Mouse (Mus musculus): ENCODE measurements around the gene Ambp.

Gene Ambp

DNA sequence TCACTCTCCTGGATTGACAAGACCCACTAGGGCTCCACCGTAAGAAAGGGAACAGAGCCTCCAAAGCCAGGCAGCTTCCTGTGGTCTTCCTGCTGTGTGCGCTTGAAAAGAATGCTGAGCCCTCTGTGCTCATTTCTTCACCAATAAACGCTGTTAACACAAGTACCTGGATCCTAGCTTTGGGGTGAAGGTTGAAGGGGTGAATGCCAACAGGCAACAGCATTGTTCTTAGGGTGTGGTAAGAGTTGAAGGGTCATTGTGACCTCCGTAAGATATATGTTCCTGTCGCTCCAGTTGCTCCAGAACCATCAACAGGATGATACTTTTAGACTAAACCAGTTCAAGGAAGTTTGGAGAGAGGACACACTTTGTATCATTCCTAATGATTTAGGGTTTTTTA, at the start of gene Ambp:
TSS of gene Ambp (minus strand) at position 101 of the 400 bp plus-strand sequence.
- DNase-seq (ENCODE audit: low spot score in 2 of 2), result no peak

- DNase-seq (ENCODE audit: low spot score in 2 of 2), result no peak
Observed at GRCm38 (mm10) chr4:63203874-63204273, 49.3 kb upstream of the Ambp start.

GRCm38 (mm10) chr4:63199366-63199765, 44.8 kb upstream of the Ambp start:
- DNase-seq (ENCODE audit: low spot score in 2 of 2), result no peak

DNA sequence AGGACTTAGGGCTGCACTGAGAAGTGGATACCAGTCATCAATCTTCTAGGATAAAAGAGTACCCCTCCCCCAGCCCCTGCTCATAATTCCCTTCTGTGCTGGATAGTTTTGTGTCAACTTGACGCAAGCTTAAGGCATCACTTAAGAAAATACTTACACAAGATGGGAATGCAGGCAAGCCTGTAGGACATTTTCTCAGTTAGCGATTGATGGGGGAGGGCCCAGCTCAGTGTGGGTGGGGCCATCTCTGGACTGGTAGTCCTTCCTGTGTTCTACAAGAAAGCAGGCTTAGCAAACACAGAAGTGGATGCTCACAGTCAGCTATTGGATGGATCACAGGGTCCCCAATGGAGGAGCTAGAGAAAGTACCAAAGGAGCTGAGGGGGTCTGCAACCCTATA, 39.8 kb upstream of the Ambp start:
- no peak for DNase-seq (ENCODE audit: low spot score in 2 of 2)

DNA sequence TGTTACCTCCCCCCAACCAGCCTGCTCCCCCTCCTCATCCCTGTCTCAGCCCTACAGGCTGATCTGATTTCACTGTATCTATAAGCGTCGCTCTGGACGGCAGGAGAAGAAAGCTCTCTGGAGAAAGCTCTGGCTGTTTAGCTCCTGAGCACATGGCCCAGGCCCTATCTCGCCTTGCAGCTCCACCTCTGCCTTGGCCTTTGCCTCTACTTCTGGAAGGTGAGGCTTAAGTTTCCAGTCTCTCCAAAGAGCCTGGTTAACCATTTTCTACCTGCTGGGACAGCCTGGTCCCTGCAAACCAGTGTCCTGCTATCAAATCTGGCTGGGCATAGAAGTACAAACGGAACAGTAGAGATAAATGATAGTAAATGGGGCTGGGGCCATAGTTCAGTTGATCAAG, 37.0 kb upstream of the Ambp start:
- DNase-seq (ENCODE audit: low spot score in 2 of 2), result no peak

DNA sequence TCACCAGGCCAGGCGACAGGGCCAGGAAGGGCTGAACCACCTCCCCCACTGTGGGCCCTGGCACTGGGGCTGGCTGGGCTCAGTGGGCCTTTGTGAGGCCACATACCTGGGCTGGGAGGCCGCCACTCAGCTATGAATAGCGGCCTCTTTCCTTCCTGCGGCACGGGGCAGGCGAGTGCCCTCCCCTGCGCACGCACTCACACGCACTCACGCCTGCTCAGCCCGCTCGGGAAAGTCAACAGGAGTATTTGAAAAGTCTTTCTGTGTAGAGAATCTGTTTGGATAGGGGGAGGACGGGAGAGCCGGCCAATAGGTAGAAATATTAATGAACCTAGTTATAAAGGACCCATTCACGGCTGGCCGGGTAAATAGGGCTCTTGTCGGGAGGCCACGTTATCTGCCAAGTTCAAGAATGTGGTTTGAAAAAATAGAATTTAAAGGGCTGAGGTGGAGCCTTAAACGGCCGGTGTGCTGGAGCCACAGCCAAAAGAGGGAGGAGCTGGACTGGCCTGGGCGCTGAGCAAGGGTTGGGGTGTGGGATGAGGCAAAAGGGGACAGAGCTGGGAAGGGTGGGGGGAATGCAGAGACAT, 31.8 kb upstream of the Ambp start:
- no peak for DNase-seq (ENCODE audit: low spot score in 2 of 2)

DNA sequence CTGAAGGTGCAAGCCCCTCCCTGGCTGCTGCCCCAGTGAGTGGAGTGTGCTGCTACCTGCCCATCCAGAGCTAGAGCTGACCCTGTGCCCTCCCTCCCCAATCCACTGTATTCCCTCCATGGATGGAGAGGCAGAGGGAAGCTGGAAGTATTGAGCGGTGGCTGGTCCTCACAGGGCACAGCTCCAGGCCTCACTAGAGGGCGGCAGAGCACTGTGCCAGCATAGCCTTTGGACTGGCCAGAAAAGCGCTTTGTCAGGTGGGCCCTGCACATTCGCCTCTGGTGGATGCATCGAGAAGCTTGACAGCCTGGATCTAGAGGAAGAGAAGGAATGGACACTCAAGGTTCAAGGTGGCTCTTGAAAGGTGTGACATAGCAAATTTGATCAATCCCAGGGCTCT, 27.0 kb upstream of the Ambp start:
- DNase-seq (ENCODE audit: low spot score in 2 of 2), result peak in 1 of 2 experiments; percentile 5

GRCm38 (mm10) chr4:63171969-63172685, 17.5 kb upstream of the Ambp start, which contains the start of gene Kif12:
Kif12 (minus strand) TSS chr4:63172131.
- DNase-seq (ENCODE audit: low spot score in 2 of 2), result no peak

DNA sequence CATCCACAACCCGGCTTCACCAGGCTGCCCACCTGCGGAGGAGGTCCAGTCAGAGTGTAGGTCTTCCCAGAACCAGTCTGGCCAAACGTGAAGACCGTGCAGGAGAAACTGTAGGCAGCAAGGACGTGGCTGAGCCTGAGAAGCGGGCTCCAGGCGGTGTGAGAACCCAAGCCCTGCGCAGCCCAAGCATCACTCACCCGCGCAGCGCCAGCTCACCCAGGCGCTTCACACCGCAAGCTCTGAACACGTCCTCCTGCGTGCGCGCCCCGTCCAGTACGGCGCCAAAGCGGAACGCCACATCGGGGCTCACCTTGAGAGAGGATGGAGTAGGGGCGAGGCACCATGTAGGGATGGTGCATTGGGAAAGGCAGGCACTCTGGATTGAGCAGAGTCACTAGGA, 16.5 kb upstream of the Ambp start:
- no peak for DNase-seq (ENCODE audit: low spot score in 2 of 2)

GRCm38 (mm10) chr4:63170061-63170460, 15.5 kb upstream of the Ambp start:
- no peak for DNase-seq (ENCODE audit: low spot score in 2 of 2)

GRCm38 (mm10) chr4:63166323-63166722, 11.7 kb upstream of the Ambp start:
- DNase-seq (ENCODE audit: low spot score in 2 of 2), result no peak

GRCm38 (mm10) chr4:63165636-63166035, 11.0 kb upstream of the Ambp start:
- no peak for DNase-seq (ENCODE audit: low spot score in 2 of 2)

- DNase-seq (ENCODE audit: low spot score in 2 of 2), result peak in 1 of 2 experiments; percentile 36
Observed at GRCm38 (mm10) chr4:63158961-63159592, 4.5 kb upstream of the Ambp start.

DNA sequence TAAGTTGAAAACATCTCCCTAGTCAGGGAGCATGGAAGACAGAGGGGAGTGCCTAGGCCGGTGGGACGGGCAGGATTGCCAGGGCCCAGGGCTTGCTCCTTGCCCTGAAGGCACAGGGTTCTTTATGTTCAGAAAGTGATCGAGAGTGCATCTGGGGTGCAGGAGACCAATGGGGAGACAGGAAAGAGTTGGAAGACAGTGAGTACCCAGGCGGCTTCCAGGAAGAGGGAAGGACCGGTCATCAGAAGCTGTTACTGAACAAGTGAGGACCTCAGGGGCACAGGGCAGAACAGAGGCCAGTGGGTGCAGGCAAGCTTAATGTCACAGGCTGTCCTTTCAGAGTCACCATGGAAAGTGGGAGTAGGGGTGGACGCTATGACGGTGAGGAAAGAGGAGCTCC, 3.6 kb upstream of the Ambp start:
- DNase-seq (ENCODE audit: low spot score in 2 of 2), result no peak

DNA sequence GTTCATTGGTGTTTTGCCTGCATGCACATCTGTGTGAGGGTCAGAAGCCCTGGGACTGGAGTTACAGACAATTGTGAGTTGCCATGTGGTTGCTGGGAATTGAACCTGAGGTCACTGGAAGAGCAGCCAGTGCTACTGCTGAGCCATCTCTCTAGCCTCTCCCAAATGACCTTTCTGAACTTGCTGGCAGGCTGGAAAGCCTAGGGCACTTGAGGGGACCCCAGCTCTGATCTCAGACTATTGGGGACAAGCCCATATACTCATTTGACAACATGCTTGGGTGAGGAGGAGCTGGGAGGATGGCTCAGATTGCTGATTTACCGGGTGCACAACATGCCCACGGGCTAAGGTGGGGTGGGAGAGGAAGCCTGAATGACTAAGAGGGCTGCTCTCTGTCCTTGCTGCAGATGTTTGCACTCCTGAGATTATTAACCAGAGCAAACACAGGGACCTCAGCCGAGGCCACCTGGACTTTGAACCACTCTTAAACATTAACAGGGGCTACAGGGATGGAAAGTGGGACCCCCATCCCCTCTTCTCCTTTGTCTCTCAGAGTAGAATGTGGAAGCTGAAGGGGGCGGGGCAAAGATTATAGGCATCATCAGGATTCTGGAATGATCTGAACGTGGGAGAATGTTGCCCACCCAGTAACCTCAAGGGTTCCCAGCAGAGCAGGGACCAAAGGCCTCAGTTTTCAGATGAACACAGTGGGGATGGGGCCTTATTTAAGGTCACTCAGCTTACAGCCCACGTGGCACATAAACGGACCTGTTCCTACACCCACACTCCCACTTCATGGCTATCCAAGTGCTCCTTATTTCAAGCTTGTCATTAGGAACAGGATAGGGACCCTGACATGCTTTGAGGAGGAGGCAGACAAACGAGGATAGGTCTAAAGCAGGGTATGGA, 2.4 kb upstream of the Ambp start:
- no peak for DNase-seq (ENCODE audit: low spot score in 2 of 2)

DNA sequence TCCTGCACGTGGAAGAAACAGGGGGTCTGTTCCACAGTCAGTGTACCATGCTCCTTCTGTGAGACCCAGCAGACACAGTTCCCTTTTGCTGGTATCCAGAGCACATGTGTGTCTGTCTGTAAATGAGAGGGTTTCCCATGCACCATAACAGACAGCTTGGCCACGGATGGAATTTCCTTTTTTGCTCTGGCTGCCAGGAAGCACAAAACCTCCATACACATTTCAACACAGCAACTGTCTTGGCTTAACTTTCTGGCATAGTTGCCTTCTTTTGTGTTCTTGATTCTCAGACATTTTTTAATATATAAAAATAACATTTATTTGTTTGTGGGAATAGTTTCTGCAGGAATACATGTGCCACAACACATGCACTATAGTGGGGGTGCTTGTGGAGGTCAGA, 997 bp upstream of the Ambp start:
- no peak for DNase-seq (ENCODE audit: low spot score in 2 of 2)

- DNase-seq (ENCODE audit: low spot score in 2 of 2), result no peak
Observed at GRCm38 (mm10) chr4:63154028-63154427, 571 bp downstream of the Ambp start.

DNA sequence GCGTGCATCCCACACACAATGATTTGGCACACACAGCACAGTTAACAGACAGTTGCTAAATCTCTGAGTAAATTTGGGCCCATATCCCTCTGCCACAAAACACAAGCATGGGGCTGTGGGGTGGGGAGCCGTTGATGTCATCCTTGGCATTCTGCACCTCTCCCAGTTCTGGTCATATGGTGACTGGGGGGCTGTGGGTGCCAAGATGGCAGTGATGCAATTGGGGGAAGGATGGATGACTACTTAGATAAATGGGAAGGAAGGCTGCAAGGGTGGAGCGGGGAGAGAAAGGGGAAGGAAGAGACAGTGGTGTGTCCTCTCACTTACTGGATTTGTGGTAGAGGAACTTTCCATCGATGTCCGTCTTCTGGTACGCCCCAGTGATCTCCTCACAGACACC, 3.5 kb downstream of the Ambp start:
- DNase-seq (ENCODE audit: low spot score in 2 of 2), result no peak

- DNase-seq (ENCODE audit: low spot score in 2 of 2), result no peak
Observed at GRCm38 (mm10) chr4:63147268-63147667, 7.3 kb downstream of the Ambp start.

GRCm38 (mm10) chr4:63129891-63130624, 24.5 kb downstream of the Ambp start:
- no peak for DNase-seq (ENCODE audit: low spot score in 2 of 2)

GRCm38 (mm10) chr4:63124861-63125466, 29.6 kb downstream of the Ambp start:
- peak; percentile 38 to 60 for DNase-seq (ENCODE audit: low spot score in 2 of 2)

Data from natural killer cell, adult 2 months (primary cell).